Mouse (Mus musculus): ENCODE data around the gene Zfp568. TPM values are rescaled to one million over a fixed set of nuclear protein-coding genes. Genes with fewer than 3 reads are reported as not detected.

Zfp568 gene
- 18.3 and 27.2 TPM in 2 replicates for total RNA-seq (2017)

- peak; percentile 95 for ATAC-seq (replicated peaks; ENCODE audit: low read depth, poor library complexity, severe bottlenecking)
Measured at GRCm38 (mm10) chr7:29983690-29984380, at the start of gene Zfp568. Zfp568 (plus strand) TSS chr7:29983955.

- ATAC-seq (replicated peaks; ENCODE audit: low read depth, poor library complexity, severe bottlenecking) = no peak
Measured at GRCm38 (mm10) chr7:29938856-29939255, 44.9 kb upstream of the Zfp568 start.

- no peak for ATAC-seq (replicated peaks; ENCODE audit: low read depth, poor library complexity, severe bottlenecking)
Measured at GRCm38 (mm10) chr7:29941027-29941426, 42.7 kb upstream of the Zfp568 start.

GRCm38 (mm10) chr7:29942740-29943139 is 41.0 kb upstream of the Zfp568 start:
- ATAC-seq (replicated peaks; ENCODE audit: low read depth, poor library complexity, severe bottlenecking) = no peak

DNA sequence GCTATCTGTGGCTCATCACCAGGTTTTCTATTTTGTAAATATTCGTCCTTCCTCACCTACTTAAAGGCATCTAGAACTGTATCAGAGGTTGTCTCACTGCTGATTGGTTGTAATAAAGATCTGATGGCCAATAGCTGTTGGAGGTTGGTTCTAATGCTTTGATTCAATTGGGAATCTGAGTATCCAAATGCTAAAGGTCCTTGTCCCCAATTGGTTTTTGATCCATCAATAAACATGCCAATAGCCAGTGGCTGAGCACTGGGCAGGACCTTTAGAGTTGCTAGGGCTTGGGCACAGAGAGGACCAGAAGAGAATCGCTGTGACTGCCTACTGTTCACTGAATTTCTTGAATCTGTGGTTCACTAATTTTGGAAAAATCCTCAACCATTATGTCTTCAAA is 40.0 kb upstream of the Zfp568 start:
- no peak for ATAC-seq (replicated peaks; ENCODE audit: low read depth, poor library complexity, severe bottlenecking)

GRCm38 (mm10) chr7:29944201-29944600 is 39.6 kb upstream of the Zfp568 start:
- ATAC-seq (replicated peaks; ENCODE audit: low read depth, poor library complexity, severe bottlenecking) = no peak

DNA sequence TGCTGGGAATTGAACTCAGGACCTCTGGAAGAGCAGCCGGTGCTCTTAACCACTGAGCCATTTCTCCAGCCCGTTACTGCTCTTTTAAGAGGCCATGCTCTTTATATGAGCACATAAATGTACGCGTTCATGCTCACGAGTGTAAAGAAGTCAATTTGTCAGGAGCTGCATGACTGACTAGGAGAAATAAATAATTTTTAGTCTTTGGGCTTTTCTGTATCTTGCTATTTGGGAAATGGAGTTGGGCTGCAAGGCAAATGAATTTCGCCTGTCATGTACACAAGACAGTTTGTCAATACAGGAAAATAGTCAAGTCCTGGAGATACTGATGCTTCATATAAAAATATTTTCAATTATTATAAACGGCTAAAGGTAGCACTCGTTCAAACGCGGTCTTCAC is 30.7 kb upstream of the Zfp568 start:
- no peak for ATAC-seq (replicated peaks; ENCODE audit: low read depth, poor library complexity, severe bottlenecking)

GRCm38 (mm10) chr7:29953513-29954401 is 30.0 kb upstream of the Zfp568 start, which contains the start of gene Zfp74:
Zfp74 (minus strand) TSS chr7:29954089.
- peak; percentile 81 for ATAC-seq (replicated peaks; ENCODE audit: low read depth, poor library complexity, severe bottlenecking)

GRCm38 (mm10) chr7:29954731-29955130 is 29.0 kb upstream of the Zfp568 start:
- ATAC-seq (replicated peaks; ENCODE audit: low read depth, poor library complexity, severe bottlenecking) = peak; percentile 33

DNA sequence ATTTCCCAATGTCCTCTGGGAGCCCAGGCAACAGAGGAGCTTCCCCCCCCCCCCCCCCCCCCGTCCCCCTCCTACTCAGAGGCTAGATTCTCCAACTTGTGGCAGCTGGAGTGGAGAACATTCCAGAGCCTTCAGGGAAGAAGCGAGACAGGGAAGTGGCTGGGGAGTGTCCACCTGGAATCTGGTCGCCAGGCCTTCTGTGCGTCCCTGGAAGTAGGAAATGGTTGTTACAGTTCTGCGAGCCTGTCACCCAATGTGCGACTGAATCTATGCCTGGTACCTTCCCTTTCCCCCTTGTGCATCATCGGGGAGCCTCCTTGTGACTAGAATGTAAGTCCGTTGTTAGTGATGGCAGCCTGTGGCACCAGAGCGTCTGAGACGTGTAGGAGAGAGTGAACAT is 27.5 kb upstream of the Zfp568 start:
- no peak for ATAC-seq (replicated peaks; ENCODE audit: low read depth, poor library complexity, severe bottlenecking)

GRCm38 (mm10) chr7:29958125-29958724 is 25.5 kb upstream of the Zfp568 start:
- ATAC-seq (replicated peaks; ENCODE audit: low read depth, poor library complexity, severe bottlenecking) = no peak

DNA sequence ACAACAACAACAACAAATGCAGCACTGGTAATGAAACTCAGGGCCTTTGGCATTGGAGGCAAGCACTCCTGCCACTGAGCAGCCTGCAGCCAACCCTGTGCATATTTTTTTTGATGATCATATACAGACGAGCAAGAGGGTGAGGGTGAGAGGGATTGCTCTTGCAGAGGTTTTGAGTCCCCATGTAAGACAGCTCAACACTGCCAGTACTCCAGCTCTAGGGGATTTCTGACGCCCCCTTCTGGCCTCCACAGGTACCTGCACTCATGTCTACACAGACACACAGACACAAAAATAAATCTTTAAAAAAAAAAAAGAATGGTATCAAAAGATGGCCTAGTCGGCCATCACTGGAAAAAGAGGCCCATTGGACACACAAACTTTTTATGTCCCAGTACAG is 24.8 kb upstream of the Zfp568 start:
- no peak for ATAC-seq (replicated peaks; ENCODE audit: low read depth, poor library complexity, severe bottlenecking)

DNA sequence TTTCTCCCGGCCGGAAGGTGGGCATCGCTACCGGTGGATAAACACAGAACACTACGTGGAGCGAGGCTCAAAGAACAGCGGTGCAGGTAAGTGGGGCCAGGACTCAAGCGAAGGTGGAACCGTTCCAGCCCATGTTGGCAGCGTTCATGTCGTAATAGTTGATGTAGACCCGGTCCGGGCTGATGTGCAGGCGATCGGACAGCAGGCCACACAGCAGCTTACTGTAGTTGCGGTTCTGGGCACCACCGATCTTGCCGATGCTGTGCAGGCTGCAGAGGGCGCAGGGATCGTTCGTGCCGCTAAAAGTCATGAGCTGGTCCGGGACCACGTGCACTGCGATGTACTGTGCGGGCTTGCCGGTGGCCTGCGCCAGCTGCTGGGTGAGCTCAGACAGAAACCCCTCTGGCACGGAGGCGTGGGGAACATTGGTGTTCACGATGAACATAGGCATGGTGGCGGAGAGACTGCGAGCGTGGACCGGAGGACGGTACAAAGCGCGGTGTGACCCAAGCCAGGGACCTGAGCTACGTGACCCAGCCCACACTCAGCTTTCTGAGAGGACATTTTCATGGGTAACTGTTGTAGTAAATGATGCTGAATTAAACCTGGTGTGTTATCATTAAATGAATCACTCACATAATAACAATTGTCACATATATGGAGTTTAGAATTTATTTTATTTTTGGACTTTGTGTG is 18.5 kb upstream of the Zfp568 start:
- ATAC-seq (replicated peaks; ENCODE audit: low read depth, poor library complexity, severe bottlenecking) = peak; percentile 78; the same call in 1 of the 2 replicates

DNA sequence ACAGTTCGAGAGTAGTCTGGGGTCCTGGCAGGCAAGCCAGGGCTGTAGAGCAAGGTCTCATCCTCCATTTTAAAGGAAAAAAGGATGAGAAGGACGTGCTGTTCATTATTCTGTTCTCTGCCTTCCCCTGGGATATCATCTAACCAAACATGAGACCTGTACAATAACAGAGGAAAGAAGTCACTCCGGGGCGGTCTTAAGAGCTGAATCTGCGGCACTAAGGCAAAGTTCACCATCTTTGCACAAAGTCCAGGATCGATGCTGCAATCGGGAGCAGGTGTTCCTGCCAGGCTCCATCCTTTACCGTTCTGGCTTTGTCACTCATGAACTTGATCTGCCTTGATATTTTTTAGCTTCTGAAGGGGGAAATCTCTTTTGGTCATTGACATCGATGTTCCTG is 13.1 kb upstream of the Zfp568 start:
- no peak for ATAC-seq (replicated peaks; ENCODE audit: low read depth, poor library complexity, severe bottlenecking)

DNA sequence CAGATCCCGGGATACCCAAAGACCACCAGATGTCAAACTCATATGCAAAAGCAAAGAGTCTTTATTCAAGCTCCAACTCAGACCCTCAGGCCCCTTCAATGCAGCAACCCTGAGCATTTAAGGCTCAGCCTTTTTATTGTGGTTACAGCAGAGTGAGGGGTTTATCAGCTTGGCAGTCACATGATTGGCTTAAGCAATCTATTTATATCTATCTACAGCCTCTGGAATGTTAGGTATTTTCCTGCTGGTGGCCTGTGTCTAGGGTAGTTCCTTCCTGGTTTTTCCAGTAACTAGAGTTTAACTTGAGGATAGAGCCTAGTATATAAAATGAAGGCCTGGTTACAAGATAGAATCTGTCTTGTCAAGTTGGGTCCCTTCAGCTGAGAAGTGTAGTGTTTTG is 3.0 kb upstream of the Zfp568 start:
- ATAC-seq (replicated peaks; ENCODE audit: low read depth, poor library complexity, severe bottlenecking) = no peak

- no peak for ATAC-seq (replicated peaks; ENCODE audit: low read depth, poor library complexity, severe bottlenecking)
Measured at GRCm38 (mm10) chr7:29981455-29981854, 2.3 kb upstream of the Zfp568 start.

DNA sequence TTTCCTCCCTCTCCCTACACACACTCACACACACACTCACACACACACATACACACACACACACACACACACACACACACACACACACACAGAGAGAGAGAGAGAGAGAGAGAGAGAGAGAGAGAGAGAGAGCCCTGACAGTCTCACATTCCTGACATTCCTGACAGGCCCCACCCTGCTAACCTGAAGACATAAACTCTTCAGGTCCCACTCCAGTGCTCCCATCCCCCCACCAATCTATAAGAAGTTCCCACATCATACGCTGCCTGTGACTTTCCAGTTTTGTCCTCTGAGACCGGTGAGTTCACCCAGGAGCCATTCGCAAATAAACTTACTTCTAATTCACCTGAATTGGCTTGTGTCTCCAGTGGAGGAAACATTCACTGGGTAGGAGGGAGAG is 1.9 kb upstream of the Zfp568 start:
- ATAC-seq (replicated peaks; ENCODE audit: low read depth, poor library complexity, severe bottlenecking) = no peak

DNA sequence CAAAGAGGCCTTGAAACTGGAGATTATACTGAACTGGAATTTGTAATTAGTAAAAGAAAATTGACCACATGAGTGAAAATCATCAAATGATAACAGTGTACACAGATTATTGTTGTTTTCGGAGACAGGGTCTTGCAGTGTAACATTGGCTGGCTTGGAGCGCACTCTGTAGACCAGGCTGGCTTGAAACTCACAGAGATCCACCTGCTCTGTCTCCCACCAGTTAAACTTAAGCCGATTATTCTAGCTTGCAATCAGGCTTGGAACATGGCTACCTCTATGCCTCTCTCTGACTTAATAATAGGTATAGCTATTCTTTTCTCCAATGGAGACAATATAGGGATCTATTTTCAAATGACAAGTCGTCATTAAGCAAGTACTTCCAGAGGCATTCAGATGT is 1.4 kb upstream of the Zfp568 start:
- no peak for ATAC-seq (replicated peaks; ENCODE audit: low read depth, poor library complexity, severe bottlenecking)

DNA sequence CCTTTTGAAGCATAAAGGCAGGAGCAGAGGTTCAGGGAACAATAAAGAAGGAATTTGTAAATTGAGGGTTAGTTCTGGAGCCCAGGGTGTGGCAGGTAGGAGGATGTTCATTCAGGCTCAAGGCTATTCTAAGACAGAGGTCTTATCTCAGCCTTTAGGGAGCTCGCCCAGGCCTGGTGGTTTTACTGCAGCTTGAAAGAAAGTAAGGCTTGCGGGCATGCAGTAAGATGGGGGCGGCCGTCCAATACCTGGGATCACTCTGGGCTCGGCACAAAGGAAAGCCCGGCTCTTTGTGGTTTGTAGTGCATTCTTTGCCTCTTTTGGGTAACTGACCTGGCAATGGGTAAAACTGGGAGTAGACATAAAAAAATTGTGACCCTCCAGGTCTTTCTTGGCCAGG is 824 bp upstream of the Zfp568 start:
- ATAC-seq (replicated peaks; ENCODE audit: low read depth, poor library complexity, severe bottlenecking) = no peak

DNA sequence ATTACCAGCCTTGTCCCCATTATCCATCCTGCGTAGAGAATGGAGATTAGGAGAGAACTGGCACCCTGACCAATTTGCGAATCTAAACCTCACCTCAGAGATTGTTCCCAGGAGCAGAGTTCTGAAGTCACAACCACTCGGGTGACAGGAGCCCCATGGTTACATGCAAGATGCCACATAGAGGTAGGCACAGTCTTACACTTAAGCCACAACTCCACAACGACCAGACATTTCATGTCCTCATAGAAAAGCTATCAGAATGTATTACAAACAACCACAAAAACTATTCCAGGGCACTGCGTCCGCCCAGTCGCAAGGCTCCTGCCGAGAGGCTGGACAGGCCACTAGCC is 440 bp upstream of the Zfp568 start:
- no peak for ATAC-seq (replicated peaks; ENCODE audit: low read depth, poor library complexity, severe bottlenecking)

Data from common myeloid progenitor, adult 5-6 weeks (primary cell).